Mouse (Mus musculus) splenic B cell, adult 2 months (primary cell): ENCODE measurements around the gene Ttll1.

Experiments
- DNase-seq: peaks from one replicate; pipeline ENCODE4 v3.0.0-alpha.2; 2011; ENCODE audit warnings: low read depth, low spot score
- H3K27me3 ChIP-seq: 2 replicates; pipeline ENCODE4 v1.6.1; 2012; ENCODE audit warnings: mild to moderate bottlenecking, low read length, moderate library complexity, mixed read lengths; ENCODE audit not compliant: control insufficient read depth, poor library complexity, insufficient read depth, severe bottlenecking
- H3K36me3 ChIP-seq: 2 replicates; pipeline ENCODE4 v1.6.1; 2012; ENCODE audit warnings: mild to moderate bottlenecking, low read length, moderate library complexity, mixed read lengths; ENCODE audit not compliant: control insufficient read depth, poor library complexity, insufficient read depth, severe bottlenecking

The Ttll1 gene

GRCm38 (mm10) chr15:83530233-83530632 is 19.5 kb upstream of the Ttll1 start:
- DNase-seq, result no peak

GRCm38 (mm10) chr15:83529765-83530164 is 19.1 kb upstream of the Ttll1 start:
- no peak for DNase-seq
- Histone ChIP-seq H3K36me3 (no peaks in the 10 kb centered on the region), H3K27me3 (peaks cover 2% of the 10 kb centered on the region; the same call in 1 of the 2 replicates)

More at GRCm38 (mm10) chr15:83530233-83530632, 19.5 kb upstream of the Ttll1 start:
- H3K27me3 ChIP-seq, result peaks cover 2% of the 10 kb centered on the region; the same call in 1 of the 2 replicates
- no peaks in the 10 kb centered on the region for H3K36me3 ChIP-seq

GRCm38 (mm10) chr15:83528892-83529291 is 18.2 kb upstream of the Ttll1 start:
- Histone ChIP-seq H3K36me3 (no peaks in the 10 kb centered on the region), H3K27me3 (peaks cover 2% of the 10 kb centered on the region; the same call in 1 of the 2 replicates)
- DNase-seq, result no peak

- H3K27me3 ChIP-seq, result peaks cover 2% of the 10 kb centered on the region; the same call in 1 of the 2 replicates
- H3K36me3 ChIP-seq, result no peaks in the 10 kb centered on the region
- DNase-seq, result no peak
Measured at GRCm38 (mm10) chr15:83527747-83528146, 17.1 kb upstream of the Ttll1 start.

- no peaks in the 10 kb centered on the region for H3K36me3 ChIP-seq
- peaks cover 2% of the 10 kb centered on the region; the same call in 1 of the 2 replicates for H3K27me3 ChIP-seq
- no peak for DNase-seq
Measured at GRCm38 (mm10) chr15:83527092-83527437, 16.4 kb upstream of the Ttll1 start.

GRCm38 (mm10) chr15:83526424-83527091 is 15.9 kb upstream of the Ttll1 start, which contains the start of gene Bik:
TSS of gene Bik (plus strand) at chr15:83526862.
- H3K36me3 ChIP-seq, result no peaks in the 10 kb centered on the region
- peak; percentile 32 for DNase-seq
- peaks cover 2% of the 10 kb centered on the region; the same call in 1 of the 2 replicates for H3K27me3 ChIP-seq

- DNase-seq, result no peak
- Histone ChIP-seq H3K27me3 (peaks cover 2% of the 10 kb centered on the region; the same call in 1 of the 2 replicates), H3K36me3 (no peaks in the 10 kb centered on the region)
Measured at GRCm38 (mm10) chr15:83524333-83524729, 13.6 kb upstream of the Ttll1 start.

GRCm38 (mm10) chr15:83523638-83524332 is 13.1 kb upstream of the Ttll1 start:
- no peaks in the 10 kb centered on the region for H3K36me3 ChIP-seq
- DNase-seq, result no peak
- peaks cover 2% of the 10 kb centered on the region; the same call in 1 of the 2 replicates for H3K27me3 ChIP-seq

- DNase-seq, result no peak
- Histone ChIP-seq H3K36me3 (no peaks in the 10 kb centered on the region), H3K27me3 (peaks cover 2% of the 10 kb centered on the region; the same call in 1 of the 2 replicates)
Measured at GRCm38 (mm10) chr15:83523196-83523595, 12.5 kb upstream of the Ttll1 start.

GRCm38 (mm10) chr15:83520861-83521382 is 10.2 kb upstream of the Ttll1 start:
- Histone ChIP-seq H3K36me3 (no peaks in the 10 kb centered on the region), H3K27me3 (no peaks in the 10 kb centered on the region)
- DNase-seq, result no peak

- no peaks in the 10 kb centered on the region for H3K27me3 ChIP-seq
- DNase-seq, result peak; percentile 81
- no peaks in the 10 kb centered on the region for H3K36me3 ChIP-seq
Measured at GRCm38 (mm10) chr15:83518215-83519048, 7.7 kb upstream of the Ttll1 start.

GRCm38 (mm10) chr15:83515018-83515417 is 4.3 kb upstream of the Ttll1 start:
- Histone ChIP-seq H3K36me3 (no peaks in the 10 kb centered on the region), H3K27me3 (no peaks in the 10 kb centered on the region)
- DNase-seq, result no peak

- no peak for DNase-seq
- Histone ChIP-seq H3K36me3 (no peaks in the 10 kb centered on the region), H3K27me3 (no peaks in the 10 kb centered on the region)
Measured at GRCm38 (mm10) chr15:83512489-83513281, 2.0 kb upstream of the Ttll1 start.
